Mouse (Mus musculus) lung, postnatal 0 days (tissue): ENCODE data around the gene Abhd8.

Source experiments
- CTCF ChIP-seq: IDR thresholded peaks from 2 replicates; pipeline ENCODE4 v1.5.1; 2016; ENCODE audit warnings: antibody characterized with exemption, mild to moderate bottlenecking
- EP300 ChIP-seq: IDR thresholded peaks from 2 replicates; pipeline ENCODE4 v1.6.1; 2016; ENCODE audit warnings: antibody characterized with exemption, mild to moderate bottlenecking, control low read depth

DNA sequence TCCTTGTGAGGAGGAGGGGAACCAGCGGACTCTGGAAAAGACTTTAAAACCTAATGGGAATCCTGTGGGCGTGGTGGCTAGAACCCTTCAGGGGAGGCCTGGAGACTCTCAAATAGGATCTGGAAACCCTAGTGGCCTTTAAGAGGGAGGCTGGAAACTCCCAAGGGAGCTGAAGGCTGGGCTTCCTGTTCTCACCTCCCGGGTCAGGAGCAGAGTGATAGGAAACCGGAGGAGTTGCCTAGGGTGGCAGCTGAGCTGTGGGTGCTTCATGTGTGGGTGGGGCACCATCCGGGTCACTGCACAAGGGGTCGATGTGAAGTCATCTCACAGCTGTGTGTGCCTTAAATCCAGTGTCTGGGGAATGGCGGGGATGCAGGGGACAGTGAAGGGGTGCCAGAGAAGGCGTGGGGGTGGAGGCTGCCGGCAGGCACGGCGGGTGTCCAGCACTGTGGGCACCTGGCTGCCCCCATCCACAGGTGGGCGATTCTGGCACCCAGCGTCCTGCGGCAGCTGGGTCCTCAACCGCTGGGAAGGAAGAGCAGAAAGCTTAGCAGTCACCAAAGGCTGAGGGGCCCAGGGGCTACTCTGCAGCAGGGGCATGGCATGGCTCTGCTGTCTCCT lies 34.5 kb upstream of the Abhd8 start:
- 0 out of 2 replicates have a peak, but pooled peaks have one; percentile 0 for TF ChIP-seq CTCF
- TF ChIP-seq EP300, result 0 out of 2 replicates have a peak, but pooled peaks have one; percentile 33
